Mouse (Mus musculus) MEL (cell line): ENCODE results near the gene Ccl25. TPM values are rescaled to one million over a fixed set of nuclear protein-coding genes. Genes with fewer than 3 reads are reported as not detected.
A peak's percentile ranks its signal among the peaks of the same experiment; 100 is the strongest.

Experiments used
- DNase-seq: peaks from one replicate; pipeline ENCODE4 v3.0.0; 2011; ENCODE audit warnings: low read depth, low spot score
- H3K27ac ChIP-seq: 2 replicates; pipeline ENCODE4 v1.5.1; 2012; ENCODE audit warnings: low read depth, mild to moderate bottlenecking, control low read depth, low read length, moderate library complexity; ENCODE audit not compliant: control insufficient read depth
- H3K27me3 ChIP-seq, 2 experiments: fragments of 150-350 bp in 1 of 2; sonication (generic) in 1 of 2; 2 replicates each; pipeline ENCODE4 v1.6.1; 2012; ENCODE audit warnings: low read length in 2 of 2, mild to moderate bottlenecking in 2 of 2, improper control_type of control experiment in 1 of 2, moderate library complexity in 1 of 2; ENCODE audit not compliant: insufficient read depth in 2 of 2, control insufficient read depth in 1 of 2
- H3K36me3 ChIP-seq, 2 experiments: 2 replicates each; pipeline ENCODE4 v1.6.1; 2012 to 2014; ENCODE audit warnings: low read length in 2 of 2, improper control_type of control experiment in 1 of 2, inconsistent platforms in 1 of 2, mild to moderate bottlenecking in 1 of 2; ENCODE audit not compliant: insufficient read depth in 2 of 2, control insufficient read depth in 1 of 2
- H3K4me1 ChIP-seq, 2 experiments: fragments of 150-350 bp in 1 of 2; sonication (generic) in 1 of 2; 2 replicates each; pipeline ENCODE4 v1.6.1; 2012; ENCODE audit warnings: low read length in 2 of 2, improper control_type of control experiment in 1 of 2, mild to moderate bottlenecking in 1 of 2; ENCODE audit not compliant: insufficient read depth in 2 of 2, control insufficient read depth in 1 of 2
- H3K4me3 ChIP-seq, 2 experiments: fragments of 150-350 bp in 1 of 2; sonication (generic) in 1 of 2; 2 replicates each; pipeline ENCODE4 v1.5.1; 2012; ENCODE audit warnings: low read depth in 2 of 2, low read length in 2 of 2, mild to moderate bottlenecking in 2 of 2, moderate library complexity in 2 of 2, control low read depth in 1 of 2, improper control_type of control experiment in 1 of 2; ENCODE audit not compliant: control insufficient read depth in 1 of 2, insufficient read depth in 1 of 2
- H3K79me2 ChIP-seq: 2 replicates; pipeline ENCODE4 v1.6.1; 2012; ENCODE audit warnings: mild to moderate bottlenecking, low read length, moderate library complexity; ENCODE audit not compliant: control insufficient read depth, poor library complexity, insufficient read depth
- H3K9ac ChIP-seq: 2 replicates; pipeline ENCODE4 v1.6.1; 2012; ENCODE audit warnings: low read depth, mild to moderate bottlenecking, control low read depth, low read length, moderate library complexity; ENCODE audit not compliant: control insufficient read depth, poor library complexity, severe bottlenecking
- H3K9me3 ChIP-seq: fragments of 150-350 bp; sonication (generic); replicated peaks from 2 replicates; pipeline ENCODE4 v1.6.1; 2012; ENCODE audit warnings: mild to moderate bottlenecking, low read length, improper control_type of control experiment, moderate library complexity; ENCODE audit not compliant: insufficient read depth
- BHLHE40 ChIP-seq: IDR thresholded peaks from 2 replicates; pipeline ENCODE4 v1.6.1; 2012; ENCODE audit warnings: low read depth, mild to moderate bottlenecking, inconsistent platforms, low read length, improper control_type of control experiment, borderline replicate concordance
- CHD1 ChIP-seq: IDR thresholded peaks from 2 replicates; pipeline ENCODE4 v1.6.1; 2012; ENCODE audit warnings: low read depth, mild to moderate bottlenecking, inconsistent platforms, low read length, improper control_type of control experiment
- E2F4 ChIP-seq: IDR thresholded peaks from 2 replicates; pipeline ENCODE4 v1.6.1; 2011; ENCODE audit warnings: low read depth, low read length, improper control_type of control experiment, borderline replicate concordance
- ETS1 ChIP-seq: IDR thresholded peaks from 2 replicates; pipeline ENCODE4 v1.6.1; 2012; ENCODE audit warnings: low read depth, mild to moderate bottlenecking, inconsistent platforms, low read length, improper control_type of control experiment, moderate library complexity
- HCFC1 ChIP-seq: IDR thresholded peaks from 2 replicates; pipeline ENCODE4 v1.6.1; 2012; ENCODE audit warnings: low read depth, mild to moderate bottlenecking, inconsistent platforms, low read length, improper control_type of control experiment, moderate library complexity
- JUND ChIP-seq: IDR thresholded peaks from 2 replicates; pipeline ENCODE4 v1.6.1; 2011; ENCODE audit warnings: low read depth, mild to moderate bottlenecking, improper control_type of control experiment, low read length
- KAT2A ChIP-seq: conservative IDR thresholded peaks from 2 replicates; pipeline ENCODE4 v1.6.1; 2012; ENCODE audit warnings: low read depth, low read length, improper control_type of control experiment, inconsistent platforms
- MAFK ChIP-seq: IDR thresholded peaks from 2 replicates; pipeline ENCODE4 v1.6.1; 2011; ENCODE audit warnings: low read depth, mild to moderate bottlenecking, low read length, improper control_type of control experiment, borderline replicate concordance
- POLR2AphosphoS2 ChIP-seq: IDR thresholded peaks from 2 replicates; pipeline ENCODE4 v1.6.1; 2011; ENCODE audit warnings: low read length, improper control_type of control experiment
- RCOR1 ChIP-seq: IDR thresholded peaks from 2 replicates; pipeline ENCODE4 v1.6.1; 2012; ENCODE audit warnings: low read depth, mild to moderate bottlenecking, inconsistent platforms, low read length, improper control_type of control experiment
- SMC3 ChIP-seq: IDR thresholded peaks from 2 replicates; pipeline ENCODE4 v1.6.1; 2011; ENCODE audit warnings: low read depth, low read length, improper control_type of control experiment
- TCF12 ChIP-seq: IDR thresholded peaks from 2 replicates; pipeline ENCODE4 v1.6.1; 2014; ENCODE audit warnings: low read depth, mild to moderate bottlenecking, inconsistent platforms, low read length, improper control_type of control experiment, moderate library complexity
- UBTF ChIP-seq: IDR thresholded peaks from 2 replicates; pipeline ENCODE4 v1.6.1; 2012; ENCODE audit warnings: low read depth, mild to moderate bottlenecking, inconsistent platforms, low read length, improper control_type of control experiment, moderate library complexity, borderline replicate concordance; ENCODE audit not compliant: insufficient read depth
- USF1 ChIP-seq: IDR thresholded peaks from 2 replicates; pipeline ENCODE4 v1.6.1; 2014; ENCODE audit warnings: low read depth, mild to moderate bottlenecking, inconsistent platforms, low read length, improper control_type of control experiment, moderate library complexity
- USF2 ChIP-seq, 2 experiments: IDR thresholded peaks; 2 replicates each; pipeline ENCODE4 v1.6.1; 2011 to 2012; ENCODE audit warnings: improper control_type of control experiment in 2 of 2, low read length in 2 of 2, borderline replicate concordance in 1 of 2, inconsistent platforms in 1 of 2, low read depth in 1 of 2, mild to moderate bottlenecking in 1 of 2; ENCODE audit not compliant: insufficient read depth in 1 of 2
- ZKSCAN1 ChIP-seq: IDR thresholded peaks from 2 replicates; pipeline ENCODE4 v1.6.1; 2012; ENCODE audit warnings: low read depth, mild to moderate bottlenecking, inconsistent platforms, low read length, improper control_type of control experiment, moderate library complexity
- ZMIZ1 ChIP-seq: IDR thresholded peaks from 2 replicates; pipeline ENCODE4 v1.6.1; 2012; ENCODE audit warnings: low read depth, mild to moderate bottlenecking, inconsistent platforms, low read length, improper control_type of control experiment, moderate library complexity
- ZNF384 ChIP-seq: IDR thresholded peaks from 2 replicates; pipeline ENCODE4 v1.6.1; 2012; ENCODE audit warnings: low read depth, mild to moderate bottlenecking, inconsistent platforms, low read length, improper control_type of control experiment
- polyA plus RNA-seq, 2 experiments: library from polyadenylated mRNA; stranded (reverse) in 1 of 2; unstranded in 1 of 2; fragments of >175 nt in 1 of 2; fragments of >200 nt in 1 of 2; gene quantifications; 2 replicates each; pipeline versions ENCODE4 v1.2.1 to v1.2.4; 2012; ENCODE audit warnings: low replicate concordance in 2 of 2, low read depth in 1 of 2; ENCODE audit not compliant: insufficient read length in 2 of 2, insufficient read depth in 1 of 2, missing spikeins in 1 of 2
- total RNA-seq: library from RNA; depleted of rRNA; stranded (reverse); fragments of 300-350 nt; gene quantifications from 2 replicates; pipeline ENCODE4 v1.2.3, GENCODE M21; 2012

Gene Ccl25
- total and polyA plus RNA-seq, 3 experiments: 32.2 to 33.8 TPM; not detected in 1

- TF ChIP-seq TCF12 (peak; percentile 73), USF1 (0 out of 2 replicates have a peak, but pooled peaks have one; percentile 5), ZKSCAN1 (no peak), E2F4 (no peak)
Measured at GRCm38 (mm10) chr8:4305838-4306237, 19.2 kb upstream of the Ccl25 start (continued).

GRCm38 (mm10) chr8:4312104-4312503, 12.9 kb upstream of the Ccl25 start:
- no peaks in the 10 kb centered on the region for H3K9me3 ChIP-seq
- H3K9ac ChIP-seq: no peak overlapping the region
- peaks cover 51% of the 10 kb centered on the region for H3K79me2 ChIP-seq
- DNase-seq: no peak
- H3K27me3 ChIP-seq: no peaks in the 10 kb centered on the region
- no peak overlapping the region for H3K4me3 ChIP-seq
- H3K36me3 ChIP-seq: peaks cover 38 to 54% of the 10 kb centered on the region in 2 experiments
- peaks cover 6 to 11% of the 10 kb centered on the region in 2 experiments; a peak in 3 of 4 replicates for H3K4me1 ChIP-seq
- no peak overlapping the region for H3K27ac ChIP-seq
- TF ChIP-seq SMC3 (no peak), CHD1 (no peak), JUND (no peak), ZMIZ1 (no peak), ZNF384 (no peak), USF1 (no peak), MAFK (no peak), POLR2AphosphoS2 (no peak), RCOR1 (no peak), USF2 (IDR thresholded peaks at IDR 0.05; ENCODE audit: borderline replicate concordance in 1 of 2, insufficient read depth in 1 of 2, low read depth in 1 of 2, low read length in 2 of 2) (no peak), UBTF (no peak), KAT2A (no peak), ETS1 (no peak), HCFC1 (no peak), BHLHE40 (no peak)
- TF ChIP-seq, all 39 proteins: peak for 0
